Mouse (Mus musculus) kidney, postnatal 36 days (tissue): ENCODE results near the gene Timm17b.
"Not testable (repeated sequence)": the region's sequence is repeated elsewhere in the genome, so short reads cannot be mapped to it uniquely, and the experiment has no call there.

Source experiments
- DNase-seq, 2 experiments: peaks; one replicate each; pipeline ENCODE4 v3.0.0; 2021 to 2022; ENCODE audit warnings: mixed read lengths in 2 of 2

Timm17b gene

DNA sequence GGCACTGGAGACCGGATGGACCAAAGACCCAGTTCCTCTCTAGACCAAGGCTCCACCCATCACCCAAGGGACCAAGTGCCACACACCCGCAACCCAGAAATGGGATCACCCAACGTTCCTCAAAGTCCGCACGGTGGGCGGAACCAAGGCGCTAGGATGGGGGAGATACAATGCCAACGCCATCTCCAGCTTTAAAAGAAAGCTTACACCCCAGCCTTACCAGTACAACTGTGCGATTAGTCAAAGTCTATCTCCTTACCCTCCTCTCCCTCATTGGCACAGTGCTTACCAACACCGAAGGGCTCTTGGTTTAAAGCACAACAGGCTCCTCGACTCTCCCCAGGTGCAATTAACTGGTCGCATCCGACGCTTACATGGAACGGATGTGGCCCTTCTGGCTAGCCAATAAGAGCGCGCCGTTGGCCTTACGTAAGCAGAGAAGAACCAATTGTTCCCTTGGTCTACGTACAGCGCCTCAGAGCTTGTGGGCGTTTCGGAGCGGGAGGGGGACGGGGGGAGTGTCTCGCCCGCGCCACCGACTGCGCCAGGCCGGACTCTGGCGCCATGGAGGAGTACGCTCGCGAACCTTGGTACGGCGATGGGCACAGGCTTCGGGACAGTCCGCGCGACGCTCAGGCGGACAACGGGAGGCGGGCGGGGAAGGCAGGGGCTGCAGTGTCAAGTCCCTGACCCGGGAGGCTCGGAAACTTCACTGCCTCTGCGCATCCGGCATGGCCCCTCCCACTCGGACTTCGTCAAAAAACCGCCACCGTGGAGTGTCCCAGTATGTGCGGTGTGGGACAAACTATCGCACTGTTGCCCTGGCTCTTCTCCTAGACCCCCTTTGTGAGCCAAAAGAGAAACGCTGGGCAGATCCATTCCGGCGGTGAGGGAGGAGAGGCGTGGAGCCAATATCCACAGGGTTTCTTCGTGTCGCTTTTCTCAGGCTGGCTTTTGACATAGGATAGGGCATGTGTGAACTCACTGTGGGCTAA, at the start of gene Timm17b, which contains the start of gene Pqbp1:
Timm17b (plus strand) TSS at position 478 of the 995 bp plus-strand sequence.
Pqbp1 (minus strand) TSS at position 390 of the 995 bp plus-strand sequence.
- DNase-seq: peak; percentile 93 to 95

- peak; percentile 41 to 69 for DNase-seq
Observed at GRCm38 (mm10) chrX:7854578-7854977, 44.6 kb upstream of the Timm17b start.

DNA sequence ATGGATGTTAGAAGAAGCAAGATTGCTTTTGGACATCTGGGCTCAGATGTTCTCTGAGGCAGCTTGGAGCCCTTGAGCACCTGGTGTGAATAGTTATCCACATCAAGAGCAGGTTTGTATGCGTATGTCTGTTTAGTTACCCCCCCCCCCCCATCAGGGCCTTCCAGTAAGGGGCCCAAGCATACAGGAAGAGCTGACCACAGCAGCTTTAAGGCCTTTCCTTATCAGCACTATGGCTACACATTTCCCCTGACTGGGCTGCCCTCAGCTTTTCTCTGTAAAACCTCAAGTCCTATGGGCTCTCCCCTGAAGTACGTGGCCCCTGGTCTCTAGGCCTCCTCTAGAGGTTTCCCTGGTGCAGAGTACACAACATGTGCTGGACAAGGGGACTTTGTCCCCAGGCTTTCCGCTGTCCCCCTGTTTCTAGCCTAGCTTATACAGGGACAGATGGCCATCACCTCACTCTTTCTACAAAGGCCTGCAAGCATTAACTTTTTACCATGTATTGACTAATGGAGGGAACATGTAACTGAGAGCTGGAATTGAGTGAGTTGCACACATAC, 39.9 kb upstream of the Timm17b start:
- DNase-seq: no peak

DNA sequence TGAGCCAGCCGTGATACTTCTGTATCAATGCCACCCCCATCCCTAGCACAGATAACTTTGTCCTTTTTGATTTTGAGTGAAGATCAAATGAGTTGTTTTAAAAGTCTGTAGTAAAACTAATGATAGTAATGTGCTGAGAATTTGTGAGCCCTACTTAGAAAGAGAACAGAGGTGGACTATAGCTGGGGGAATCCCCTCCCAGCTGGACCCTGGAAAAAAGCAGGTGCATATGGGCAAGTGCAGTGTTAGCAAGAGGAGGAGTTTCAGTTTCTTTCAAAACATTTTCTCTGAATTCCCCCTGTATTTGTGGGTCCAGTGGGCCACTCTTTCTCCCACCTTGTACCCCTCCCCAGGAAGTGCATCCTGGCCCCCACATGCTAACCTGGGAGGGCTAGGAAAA, 36.0 kb upstream of the Timm17b start:
- DNase-seq: no peak

DNA sequence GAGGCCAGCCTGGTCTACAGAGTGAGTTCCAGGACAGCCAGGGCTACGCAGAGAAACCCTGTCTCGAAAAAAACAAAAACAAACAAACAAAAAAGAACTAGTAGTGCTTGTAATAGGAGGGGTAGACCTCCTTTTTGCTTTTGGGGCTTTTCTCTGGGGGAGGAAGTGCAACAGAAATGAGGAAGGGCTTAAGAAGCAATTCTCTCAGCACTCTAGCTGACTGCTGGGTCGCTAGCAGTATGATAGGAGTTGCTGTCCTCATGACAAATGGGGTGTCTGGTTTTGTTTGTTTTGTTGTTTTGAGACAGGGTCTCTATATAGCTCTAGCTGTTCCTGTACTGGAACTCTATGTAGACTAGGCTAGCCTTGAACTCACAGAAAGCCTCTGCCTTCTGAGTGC, 34.6 kb upstream of the Timm17b start:
- DNase-seq: no peak

DNA sequence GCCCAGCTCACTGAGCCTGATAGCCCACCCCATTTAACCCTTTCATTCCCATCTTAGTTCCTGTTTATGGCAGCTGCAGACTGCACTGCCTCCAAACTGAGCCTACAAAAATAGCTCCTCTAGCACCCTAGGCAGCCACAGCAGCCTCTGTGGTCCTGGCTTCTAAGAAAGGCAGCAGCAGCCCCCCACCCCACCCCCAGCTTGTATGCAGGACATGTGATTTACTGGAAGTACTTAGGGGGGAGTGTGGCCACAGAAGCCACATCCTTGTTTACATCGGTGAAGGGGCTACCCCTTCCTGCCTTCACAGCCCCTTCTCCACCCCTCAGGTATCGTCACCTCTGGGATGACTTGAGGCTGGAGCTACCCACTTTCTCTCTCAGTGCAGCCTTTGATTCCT, 33.8 kb upstream of the Timm17b start:
- DNase-seq: no peak

- no peak for DNase-seq
Observed at GRCm38 (mm10) chrX:7865786-7866185, 33.4 kb upstream of the Timm17b start.

DNA sequence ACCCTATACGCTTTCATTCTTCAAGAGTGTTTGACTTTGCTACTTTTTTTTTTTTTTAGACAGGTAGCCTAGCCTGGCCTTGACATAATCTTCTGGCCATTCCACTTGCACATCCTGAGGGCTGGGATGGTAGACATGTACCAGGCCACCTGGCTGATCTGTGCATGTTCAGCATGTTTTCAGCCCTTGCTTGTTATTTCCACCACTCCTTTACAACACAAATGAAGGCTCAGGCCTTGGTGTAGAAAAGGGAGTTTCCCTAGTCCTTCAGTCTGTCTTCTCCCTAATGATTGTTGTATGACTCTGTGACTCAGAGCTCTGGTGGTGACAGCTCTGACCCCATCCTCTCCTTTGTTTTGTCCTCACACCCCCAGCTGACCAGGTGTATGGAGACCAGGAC, 32.0 kb upstream of the Timm17b start:
- no peak for DNase-seq

DNA sequence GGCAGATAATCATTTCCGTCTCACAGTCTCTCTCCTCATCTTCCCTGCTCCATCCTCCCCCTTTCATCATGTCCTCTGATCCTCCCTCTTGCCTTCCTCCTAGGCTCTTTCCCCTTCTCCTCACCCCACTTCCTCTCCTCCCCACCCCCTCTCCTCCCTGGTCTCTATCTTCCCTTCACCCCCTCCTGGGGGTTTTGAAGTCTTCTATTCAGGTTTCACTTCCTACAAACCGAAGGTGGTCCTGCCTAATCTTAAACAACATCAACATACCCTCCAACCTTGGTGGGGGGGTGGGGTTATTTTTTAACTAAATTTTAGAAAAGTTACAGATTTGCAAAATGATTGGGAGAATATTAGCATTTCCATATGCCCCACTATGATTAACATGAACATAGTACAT, 30.7 kb upstream of the Timm17b start:
- no peak for DNase-seq

DNA sequence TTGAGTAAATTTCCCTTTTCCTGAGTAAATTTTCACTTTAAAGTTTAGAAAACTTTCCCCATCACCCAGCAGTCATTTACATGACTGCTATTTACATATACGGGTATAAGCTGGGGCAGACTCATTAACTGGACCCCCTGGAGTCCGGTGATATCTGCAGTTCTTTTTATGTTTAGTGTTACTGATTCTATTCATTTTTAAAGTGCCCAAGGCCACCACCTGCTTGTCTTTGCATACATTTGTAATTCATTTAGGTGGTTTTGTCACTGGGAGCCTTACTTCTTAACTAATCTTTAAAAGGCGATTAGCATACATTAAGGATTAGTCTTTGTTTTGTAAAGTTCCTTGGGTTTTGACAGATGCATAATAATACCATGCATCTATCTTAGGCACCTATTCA, 29.3 kb upstream of the Timm17b start:
- DNase-seq: no peak

- DNase-seq: peak; percentile 87 to 91
Observed at GRCm38 (mm10) chrX:7878007-7878419, 21.1 kb upstream of the Timm17b start, which contains the start of gene Pim2. Gene Pim2 (plus strand): TSS chrX:7878262.

DNA sequence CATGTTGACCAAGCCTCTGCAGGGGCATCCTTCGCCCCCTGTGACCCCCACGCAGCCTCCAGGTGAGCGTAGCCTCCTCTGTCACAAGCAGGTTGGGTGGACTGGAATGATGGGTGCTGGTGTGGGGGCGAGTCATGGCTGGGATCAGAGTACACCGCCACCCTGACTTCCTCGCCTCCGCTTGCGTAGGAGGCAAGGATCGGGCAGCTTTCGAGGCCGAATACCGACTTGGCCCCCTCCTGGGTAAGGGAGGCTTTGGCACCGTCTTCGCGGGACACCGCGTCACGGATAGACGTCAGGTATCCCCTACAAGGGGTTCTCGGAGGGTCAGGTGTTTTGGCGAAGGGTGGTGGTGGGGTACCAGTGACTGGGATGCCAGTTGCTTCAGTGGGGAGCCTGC, 20.7 kb upstream of the Timm17b start:
- peak in 1 of 2 experiments; percentile 18 for DNase-seq

GRCm38 (mm10) chrX:7879819-7880218, 19.3 kb upstream of the Timm17b start:
- DNase-seq: peak; percentile 69 to 77

GRCm38 (mm10) chrX:7883841-7884567, 15.2 kb upstream of the Timm17b start, which contains the start of gene Slc35a2:
Gene Slc35a2 (plus strand): TSS chrX:7884028.
- peak; percentile 90 to 95 for DNase-seq

DNA sequence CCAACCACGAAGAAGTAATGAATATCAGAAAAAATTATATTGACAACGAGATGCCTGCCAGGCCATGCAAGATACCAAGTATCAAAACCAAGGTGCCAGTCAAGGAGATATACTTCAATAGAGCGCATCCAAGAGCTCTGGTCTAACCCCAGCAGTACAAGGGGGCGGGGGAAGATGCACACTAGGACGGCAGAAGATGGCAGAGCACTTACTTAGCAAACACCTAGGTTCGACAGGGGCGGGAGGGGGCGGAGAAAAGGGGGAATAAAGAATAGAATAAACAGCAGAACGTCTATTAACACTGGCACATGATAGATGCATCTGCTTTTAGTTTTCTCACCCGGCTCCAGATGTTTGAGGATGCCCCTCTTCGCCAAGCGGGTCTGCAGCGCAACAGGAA, 946 bp upstream of the Timm17b start:
- no peak for DNase-seq

GRCm38 (mm10) chrX:7904441-7904840, 5.3 kb downstream of the Timm17b start:
- DNase-seq: no peak

- DNase-seq: no peak
Observed at GRCm38 (mm10) chrX:7907735-7908134, 8.6 kb downstream of the Timm17b start, which contains the start of gene Gm10491. Gene Gm10491 (minus strand): TSS chrX:7907835.

- DNase-seq: not testable (repeated sequence)
Observed at GRCm38 (mm10) chrX:7909242-7909641, 10.1 kb downstream of the Timm17b start, which contains the start of gene Gm10490. Gene Gm10490 (plus strand): TSS chrX:7909542.

DNA sequence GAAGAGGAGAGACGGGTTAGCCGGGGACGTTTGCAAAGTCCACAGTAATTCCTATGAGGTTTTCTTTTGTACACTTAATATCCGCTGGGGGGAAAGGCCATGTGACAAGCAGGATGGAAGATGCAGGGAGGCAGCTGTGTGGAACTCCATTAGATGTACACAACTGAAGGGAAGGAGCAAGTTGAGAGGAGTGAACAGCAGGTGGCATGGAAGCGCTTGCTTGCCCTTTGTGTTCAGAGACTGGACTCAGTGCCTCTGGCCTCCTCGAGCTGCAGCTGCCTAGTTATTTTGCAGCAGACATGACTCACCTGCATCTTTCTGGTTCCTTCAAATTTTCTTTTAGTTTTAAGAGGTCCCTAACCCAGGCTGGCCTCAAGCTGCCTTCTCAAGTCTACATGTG, 11.3 kb downstream of the Timm17b start:
- peak in 1 of 2 experiments; percentile 26 for DNase-seq

- peak; percentile 45 to 48 for DNase-seq
Observed at GRCm38 (mm10) chrX:7915669-7916068, 16.5 kb downstream of the Timm17b start.

DNA sequence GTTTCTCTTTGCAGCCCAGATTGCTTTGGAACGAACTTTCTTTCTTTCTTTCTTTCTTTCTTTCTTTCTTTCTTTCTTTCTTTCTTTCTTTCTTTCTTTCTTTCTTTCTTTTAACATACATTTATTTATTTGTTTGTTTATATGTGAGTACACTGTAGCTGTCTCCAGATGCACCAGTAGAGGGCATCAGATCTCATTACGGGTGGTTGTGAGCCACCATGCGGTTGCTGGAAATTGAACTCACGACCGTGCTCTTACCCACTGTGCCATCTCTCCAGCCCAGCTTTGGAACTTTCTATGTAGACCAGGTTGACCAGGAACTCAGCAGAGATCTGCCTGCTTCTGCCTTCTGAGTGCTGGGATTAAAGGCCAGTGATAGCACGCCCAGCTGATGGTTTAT, 18.8 kb downstream of the Timm17b start:
- not testable (repeated sequence) for DNase-seq

- no peak for DNase-seq
Observed at GRCm38 (mm10) chrX:7919601-7920383, 20.6 kb downstream of the Timm17b start, which contains the start of gene Pcsk1n. Gene Pcsk1n (plus strand): TSS chrX:7919822.
